Mouse (Mus musculus) embryonic fibroblast, embryonic 13.5 days (primary cell): ENCODE results near the gene Tmem108. TPM values are rescaled to one million over a fixed set of nuclear protein-coding genes. Genes with fewer than 3 reads are reported as not detected.

ENCODE experiments used
- H3K27ac ChIP-seq: 2 replicates; pipeline ENCODE4 v1.5.1; 2012; ENCODE audit warnings: low read length, control low read depth, inconsistent platforms; ENCODE audit not compliant: insufficient read depth
- H3K4me1 ChIP-seq: 2 replicates; pipeline ENCODE4 v1.6.1; 2011; ENCODE audit warnings: low read length; ENCODE audit not compliant: control insufficient read depth, insufficient read depth
- H3K4me3 ChIP-seq: 2 replicates; pipeline ENCODE4 v1.5.1; 2011; ENCODE audit warnings: mild to moderate bottlenecking, control low read depth, low read length; ENCODE audit not compliant: insufficient read depth
- CTCF ChIP-seq: IDR thresholded peaks from 2 replicates; pipeline ENCODE4 v1.5.1; 2011; ENCODE audit warnings: mild to moderate bottlenecking, control low read depth, low read length, moderate library complexity, borderline replicate concordance; ENCODE audit not compliant: insufficient read depth
- POLR2A ChIP-seq: IDR thresholded peaks from 2 replicates; pipeline ENCODE4 v1.6.1; 2011; ENCODE audit warnings: low read depth, mild to moderate bottlenecking, control low read depth, low read length, moderate library complexity
- polyA plus RNA-seq: library from polyadenylated mRNA; stranded (reverse); fragments of >200 nt; gene quantifications from 2 replicates; pipeline ENCODE4 v1.2.4, GENCODE M21; 2011; ENCODE audit warnings: low read depth; ENCODE audit not compliant: missing spikeins, insufficient read length

The Tmem108 gene
- polyA plus RNA-seq: 1.0 and 2.6 TPM in 2 replicates

GRCm38 (mm10) chr9:103761647-103762084 is at the start of gene Tmem108:
Gene Tmem108 (minus strand): TSS chr9:103761837.
- no peak within 1 kb of the TSS for H3K27ac ChIP-seq
- peak within 1 kb of the TSS; percentile 64 for H3K4me3 ChIP-seq
- H3K4me1 ChIP-seq: no peaks in the 10 kb centered on the region
- TF ChIP-seq POLR2A (no peak), CTCF (no peak)

GRCm38 (mm10) chr9:103789029-103789428 is 27.4 kb upstream of the Tmem108 start:
- TF ChIP-seq POLR2A: no peak
- no peak for TF ChIP-seq CTCF
- Histone ChIP-seq H3K27ac (no peak overlapping the region), H3K4me1 (no peaks in the 10 kb centered on the region), H3K4me3 (no peak overlapping the region)

- Histone ChIP-seq H3K4me1 (no peaks in the 10 kb centered on the region), H3K4me3 (no peak overlapping the region), H3K27ac (no peak overlapping the region)
- TF ChIP-seq POLR2A (no peak), CTCF (no peak)
These were observed 22.5 kb upstream of the Tmem108 start for GRCm38 (mm10) chr9:103784156-103784555.

GRCm38 (mm10) chr9:103783276-103783675 is 21.6 kb upstream of the Tmem108 start:
- no peak for TF ChIP-seq POLR2A
- no peak for TF ChIP-seq CTCF
- no peak overlapping the region for H3K4me3 ChIP-seq
- H3K27ac ChIP-seq: no peak overlapping the region
- H3K4me1 ChIP-seq: no peaks in the 10 kb centered on the region

GRCm38 (mm10) chr9:103782306-103782705 is 20.7 kb upstream of the Tmem108 start:
- Histone ChIP-seq H3K4me3 (no peak overlapping the region), H3K4me1 (no peaks in the 10 kb centered on the region), H3K27ac (no peak overlapping the region)
- TF ChIP-seq POLR2A (no peak), CTCF (no peak)

- Histone ChIP-seq H3K27ac (no peak overlapping the region), H3K4me3 (no peak overlapping the region), H3K4me1 (no peaks in the 10 kb centered on the region)
- TF ChIP-seq CTCF (no peak), POLR2A (no peak)
These were observed 19.8 kb upstream of the Tmem108 start for GRCm38 (mm10) chr9:103781407-103781806.

- TF ChIP-seq POLR2A (no peak), CTCF (no peak)
- Histone ChIP-seq H3K27ac (no peak overlapping the region), H3K4me1 (no peaks in the 10 kb centered on the region), H3K4me3 (no peak overlapping the region)
These were observed 19.0 kb upstream of the Tmem108 start for GRCm38 (mm10) chr9:103780598-103780997.

GRCm38 (mm10) chr9:103778185-103778584 is 16.5 kb upstream of the Tmem108 start:
- TF ChIP-seq CTCF: no peak
- TF ChIP-seq POLR2A: no peak
- no peak overlapping the region for H3K27ac ChIP-seq
- H3K4me1 ChIP-seq: no peaks in the 10 kb centered on the region
- H3K4me3 ChIP-seq: no peak overlapping the region

- Histone ChIP-seq H3K27ac (no peak overlapping the region), H3K4me3 (peak overlapping the region; percentile 64), H3K4me1 (no peaks in the 10 kb centered on the region)
- TF ChIP-seq POLR2A (no peak), CTCF (no peak)
These were observed 476 bp downstream of the Tmem108 start for GRCm38 (mm10) chr9:103761151-103761571.

GRCm38 (mm10) chr9:103760356-103760755 is 1.3 kb downstream of the Tmem108 start:
- no peaks in the 10 kb centered on the region for H3K4me1 ChIP-seq
- no peak overlapping the region for H3K4me3 ChIP-seq
- no peak overlapping the region for H3K27ac ChIP-seq
- TF ChIP-seq POLR2A (no peak), CTCF (no peak)

GRCm38 (mm10) chr9:103759829-103760228 is 1.8 kb downstream of the Tmem108 start:
- no peak overlapping the region for H3K27ac ChIP-seq
- no peak for TF ChIP-seq POLR2A
- no peak for TF ChIP-seq CTCF
- H3K4me3 ChIP-seq: no peak overlapping the region
- H3K4me1 ChIP-seq: no peaks in the 10 kb centered on the region
